In the genomic region with DNA sequence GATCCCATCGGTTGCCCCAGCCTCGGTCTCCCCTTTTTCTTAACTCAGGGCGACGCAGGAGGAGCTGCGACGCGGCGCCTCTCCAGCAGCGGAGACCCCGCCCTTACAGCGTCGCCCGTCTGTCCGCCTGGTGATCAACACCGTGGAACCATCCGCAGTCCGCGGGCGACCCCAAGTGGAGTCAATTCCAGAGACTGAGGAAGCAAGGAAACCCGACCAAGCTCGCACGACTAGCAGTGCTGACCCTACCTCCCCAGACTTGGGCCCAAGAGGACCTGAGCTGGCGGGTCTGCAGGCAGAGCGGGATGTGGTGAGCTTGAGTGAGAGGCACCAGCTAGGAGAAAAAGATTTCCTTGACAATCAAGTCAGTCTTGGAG, we compare ENCODE assay signal across 8 mouse cellular contexts. TPM values are rescaled to one million over a fixed set of nuclear protein-coding genes. Genes with fewer than 3 reads are reported as not detected.
DNase-seq lines count a peak whose midpoint lies in the region; ATAC-seq and TF ChIP-seq lines count a peak whose summit lies in the region.

No protein-coding gene starts in this region.

- peaks cover 18% of the 10 kb centered on the region for H3K27me3 ChIP-seq in hindbrain, postnatal 0 days (ENCODE audit: insufficient read depth, low read length)

- peak; percentile 87 for ATAC-seq in hindbrain, postnatal 0 days

- peak overlapping the region; percentile 78 for H3K4me2 ChIP-seq in hindbrain, postnatal 0 days (ENCODE audit: low read depth, low read length)

- H3K27ac ChIP-seq in cortical plate, adult 2 months (ENCODE audit: insufficient read depth, low read length) = no peak overlapping the region
- H3K27ac ChIP-seq in hindbrain, postnatal 0 days = peak overlapping the region; percentile 43; the same call in 1 of the 2 replicates

- TF ChIP-seq CTCF in cortical plate, adult 2 months (IDR thresholded peaks at IDR 0.05; ENCODE audit: extremely low read depth, insufficient read depth, low read length) = peak; percentile 72
- peak; percentile 87 for TF ChIP-seq CTCF in hindbrain, postnatal 0 days (IDR thresholded peaks at IDR 0.05; ENCODE audit: low read depth)

- no peaks in the 10 kb centered on the region for H3K4me1 ChIP-seq in cortical plate, adult 2 months (ENCODE audit: control insufficient read depth, insufficient read depth, low read length)
- H3K4me1 ChIP-seq in hindbrain, postnatal 0 days (ENCODE audit: insufficient read depth, low read length) = no peaks in the 10 kb centered on the region

- peak; percentile 75 to 77 for DNase-seq in adrenal gland, adult 18-20 months (ENCODE audit: low spot score in 2 of 2)
- peak; percentile 80 for DNase-seq in gastrocnemius, postnatal 10 days
- peak; percentile 91 for DNase-seq in hindbrain, postnatal 0 days (ENCODE audit: low spot score)
- DNase-seq in left cerebral cortex, adult 18-20 months (ENCODE audit: low spot score in 2 of 2) = peak; percentile 89 to 93
- DNase-seq in lung, postnatal 25 days (ENCODE audit: low spot score) = peak; percentile 84
- DNase-seq in retina, postnatal 1 day = peak; percentile 79
- peak; percentile 65 for DNase-seq in yolk sac, embryonic 10.5 days (ENCODE audit: low spot score)

- no peaks in the 10 kb centered on the region for H3K9me3 ChIP-seq in hindbrain, postnatal 0 days (ENCODE audit: low read length)

- no peak for TF ChIP-seq POLR2A in cortical plate, adult 2 months (IDR thresholded peaks at IDR 0.05; ENCODE audit: extremely low read depth, insufficient read depth, low read length)

- under 1% methylated on average over 24 of the region's 24 CpGs for WGBS in hindbrain, postnatal 0 days

- H3K9ac ChIP-seq in hindbrain, postnatal 0 days (replicated peaks; ENCODE audit: low read length) = peak overlapping the region; percentile 53

- no peaks in the 10 kb centered on the region for H3K36me3 ChIP-seq in hindbrain, postnatal 0 days (ENCODE audit: insufficient read depth, low read length)

- H3K4me3 ChIP-seq in cortical plate, adult 2 months (ENCODE audit: insufficient read depth, low read length) = peak overlapping the region; percentile 54
- peak overlapping the region; percentile 40 for H3K4me3 ChIP-seq in hindbrain, postnatal 0 days (ENCODE audit: low read length)

RNA-seq across cellular contexts. Expression of gene Eps8l1, which starts 10.7 kb away (rescaled TPM):
- 1 to 10 TPM; 2.6 to 3.0 TPM for total RNA-seq in adrenal gland, adult 18-20 months (2021)
- polyA plus RNA-seq in cortical plate, adult 2 months (2012; rRNA removed) = 15.0 and 16.7 TPM in 2 replicates
- total RNA-seq in gastrocnemius, postnatal 10 days (2021) = 1 to 10 TPM; 2.2 to 3.5 TPM
- 5.0 and 5.8 TPM in 2 replicates for total RNA-seq in hindbrain, postnatal 0 days (2014; rRNA removed)
- 5.7 and 7.7 TPM in 2 replicates for polyA plus RNA-seq in hindbrain, postnatal 0 days (2015; fragmentation: Nextera tagmentation; extraction: Ambion mirVana)
- total RNA-seq in left cerebral cortex, adult 18-20 months (2021) = 1 to 10 TPM; 4.7 to 7.9 TPM

RNA-seq across cellular contexts. Expression of gene Rdh13, which starts 25.7 kb away (rescaled TPM):
- total RNA-seq in adrenal gland, adult 18-20 months (2021) = 10 to 100 TPM; 22.0 to 26.1 TPM
- 22.8 and 26.1 TPM in 2 replicates for polyA plus RNA-seq in cortical plate, adult 2 months (2012; rRNA removed)
- 10 to 100 TPM; 14.3 to 18.9 TPM for total RNA-seq in gastrocnemius, postnatal 10 days (2021)
- total RNA-seq in hindbrain, postnatal 0 days (2014; rRNA removed) = 71.9 and 103 TPM in 2 replicates
- polyA plus RNA-seq in hindbrain, postnatal 0 days (2015; fragmentation: Nextera tagmentation; extraction: Ambion mirVana) = 38.4 and 39.4 TPM in 2 replicates
- 10 to 100 TPM; 25.3 to 28.1 TPM for total RNA-seq in left cerebral cortex, adult 18-20 months (2021)

RNA-seq across cellular contexts. Expression of gene Ppp1r12c, which starts 30.3 kb away (rescaled TPM):
- total RNA-seq in adrenal gland, adult 18-20 months (2021) = 10 to 100 TPM; 95.9 to 96.6 TPM
- 105 and 107 TPM in 2 replicates for polyA plus RNA-seq in cortical plate, adult 2 months (2012; rRNA removed)
- 10 to 100 TPM; 37.9 to 52.6 TPM for total RNA-seq in gastrocnemius, postnatal 10 days (2021)
- 88.2 and 109 TPM in 2 replicates for total RNA-seq in hindbrain, postnatal 0 days (2014; rRNA removed)
- 33.9 and 42.0 TPM in 2 replicates for polyA plus RNA-seq in hindbrain, postnatal 0 days (2015; fragmentation: Nextera tagmentation; extraction: Ambion mirVana)
- 100 to 1,000 TPM; 154 TPM for total RNA-seq in left cerebral cortex, adult 18-20 months (2021)

RNA-seq across cellular contexts. Expression of gene Tnnt1, which starts 45.0 kb away (rescaled TPM):
- 1 to 10 TPM in 1 of 2 experiments, under 1 TPM in 1; 0.50 to 1.4 TPM for total RNA-seq in adrenal gland, adult 18-20 months (2021)
- polyA plus RNA-seq in cortical plate, adult 2 months (2012; rRNA removed) = 9.6 and 10.1 TPM in 2 replicates
- 100 to 1,000 TPM; 288 to 386 TPM for total RNA-seq in gastrocnemius, postnatal 10 days (2021)
- 0.93 and 3.5 TPM in 2 replicates for total RNA-seq in hindbrain, postnatal 0 days (2014; rRNA removed)
- 2.9 and 3.6 TPM in 2 replicates for polyA plus RNA-seq in hindbrain, postnatal 0 days (2015; fragmentation: Nextera tagmentation; extraction: Ambion mirVana)
- 10 to 100 TPM in 1 of 2 experiments, 1 to 10 TPM in 1; 7.6 to 11.7 TPM for total RNA-seq in left cerebral cortex, adult 18-20 months (2021)

RNA-seq across cellular contexts. Expression of gene Tnni3, which starts 52.9 kb away (rescaled TPM):
- under 1 TPM in 1 of 2 experiments, not detected in 1; 0.66 TPM for total RNA-seq in adrenal gland, adult 18-20 months (2021)
- polyA plus RNA-seq in cortical plate, adult 2 months (2012; rRNA removed) = 1.3 and 1.9 TPM in 2 replicates
- total RNA-seq in gastrocnemius, postnatal 10 days (2021) = 1 to 10 TPM; 1.4 to 2.3 TPM
- 1.9 TPM in 1 of 2 replicates, not detected in the other for total RNA-seq in hindbrain, postnatal 0 days (2014; rRNA removed)
- polyA plus RNA-seq in hindbrain, postnatal 0 days (2015; fragmentation: Nextera tagmentation; extraction: Ambion mirVana) = 2.1 and 3.9 TPM in 2 replicates
- 1 to 10 TPM in 1 of 2 experiments, under 1 TPM in 1; 0.88 to 1.3 TPM for total RNA-seq in left cerebral cortex, adult 18-20 months (2021)
